Mouse (Mus musculus): Measurements from ENCODE around the gene Rnf220. TPM values are rescaled to one million over a fixed set of nuclear protein-coding genes. Genes with fewer than 3 reads are reported as not detected.

Rnf220 gene
- total RNA-seq, 2 experiments from 2014 or later: 169 to 188 TPM

DNA sequence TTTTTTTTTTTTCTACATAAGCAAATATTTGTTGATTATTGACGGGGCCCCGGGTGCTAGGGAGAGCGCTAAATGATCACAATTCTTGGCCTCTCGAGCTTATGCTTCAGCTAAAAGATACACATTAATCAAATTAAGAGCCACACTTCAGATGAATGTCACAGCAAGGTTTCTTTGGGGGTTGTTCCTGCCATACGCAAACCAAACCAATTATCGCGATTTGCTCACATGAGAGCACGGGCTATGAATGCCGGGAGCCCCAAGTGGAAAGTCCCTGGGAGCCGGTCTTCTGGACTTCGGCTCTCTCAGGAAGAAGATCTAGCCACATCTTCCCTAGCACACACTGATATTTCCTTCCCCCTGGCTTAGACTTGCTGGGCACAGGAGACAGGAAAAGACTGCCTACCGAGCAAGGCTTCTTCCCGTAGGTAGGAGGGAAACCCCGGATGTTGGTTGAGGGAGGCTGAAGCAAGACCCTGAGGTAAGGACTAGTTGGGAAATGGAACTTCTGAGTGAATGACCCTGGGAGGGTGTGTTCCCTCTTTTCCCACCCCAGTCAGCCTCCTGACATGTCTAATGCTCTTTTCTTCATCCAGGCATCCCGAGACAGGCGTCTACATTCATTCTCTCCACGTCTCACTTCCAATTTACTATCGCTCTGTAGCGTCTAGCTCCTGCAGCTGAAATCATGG lies 51.2 kb downstream of the Rnf220 start:
- no peak for DNase-seq (ENCODE audit: extremely low spot score in 1 of 2, low spot score in 1 of 2)

DNA sequence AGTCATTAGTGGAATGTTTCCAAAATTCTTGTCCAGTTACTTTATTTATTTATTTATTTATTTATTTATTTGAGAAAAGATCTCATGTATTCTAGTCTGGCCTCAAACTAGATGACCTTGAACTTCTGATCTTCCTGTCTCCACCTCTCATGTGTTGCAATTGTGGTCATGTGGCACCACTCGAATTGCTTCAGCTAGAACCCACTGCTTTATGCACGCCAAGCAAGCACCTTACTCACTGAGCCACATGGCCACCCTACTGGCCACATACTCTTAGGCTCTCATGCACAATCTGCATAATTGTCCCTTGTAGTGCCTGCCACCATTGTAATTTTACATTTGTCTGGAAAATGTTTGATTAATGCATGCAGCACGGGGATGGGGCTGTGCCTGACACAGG lies 57.9 kb downstream of the Rnf220 start:
- DNase-seq (ENCODE audit: extremely low spot score in 1 of 2, low spot score in 1 of 2): no peak

DNA sequence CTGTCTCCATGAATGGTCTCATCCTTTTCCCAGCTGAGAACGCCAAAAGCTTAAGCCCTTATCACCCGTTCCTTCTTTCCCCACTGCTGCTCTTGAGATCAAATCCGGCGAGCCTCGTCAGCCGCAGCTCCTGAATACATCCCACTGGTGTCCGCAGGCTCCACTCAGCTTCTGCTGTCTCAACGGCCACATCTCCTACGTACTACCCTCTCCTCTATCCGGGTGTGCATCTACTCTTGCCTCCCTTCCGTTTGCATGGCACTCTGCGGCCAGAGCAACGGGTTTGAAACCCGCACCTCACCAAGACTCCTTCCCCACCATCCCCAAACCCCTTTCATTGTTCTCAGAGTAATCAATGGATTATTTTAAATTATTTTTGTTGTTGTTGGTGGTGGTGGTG lies 58.8 kb downstream of the Rnf220 start:
- no peak for DNase-seq (ENCODE audit: extremely low spot score in 1 of 2, low spot score in 1 of 2)

DNA sequence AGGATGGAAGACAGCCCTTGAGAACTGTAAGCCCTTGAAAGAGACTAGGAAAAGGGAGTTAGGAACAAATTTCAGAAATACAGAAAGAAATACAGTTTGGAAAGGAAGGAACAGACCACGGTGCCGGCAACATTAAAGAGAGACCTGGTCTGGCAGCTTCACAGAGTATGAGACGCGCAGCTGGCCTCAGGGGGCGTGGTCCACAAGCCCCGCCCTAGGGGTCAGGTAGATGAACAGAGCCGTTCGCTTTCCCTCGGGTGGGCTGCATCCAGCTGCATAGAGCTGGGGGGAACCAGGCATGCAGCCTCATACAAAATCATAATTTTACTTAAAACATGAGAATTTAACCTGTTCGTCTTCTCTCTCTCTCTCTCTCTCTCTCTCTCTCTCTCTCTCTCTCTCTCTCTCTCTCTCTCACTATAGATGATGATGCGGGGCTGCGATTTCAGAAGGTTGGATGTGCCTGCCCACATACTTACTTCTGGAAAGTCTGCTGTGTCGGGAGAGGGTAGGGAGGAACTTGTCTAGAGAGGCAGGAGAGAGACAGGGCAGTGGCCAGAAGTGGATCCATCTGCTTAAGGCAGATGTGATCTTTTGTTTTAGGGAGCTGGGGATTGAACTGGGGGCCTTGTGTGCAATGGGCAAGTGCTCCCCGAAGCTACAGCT lies 59.7 kb downstream of the Rnf220 start:
- DNase-seq (ENCODE audit: extremely low spot score in 1 of 2, low spot score in 1 of 2): no peak

DNA sequence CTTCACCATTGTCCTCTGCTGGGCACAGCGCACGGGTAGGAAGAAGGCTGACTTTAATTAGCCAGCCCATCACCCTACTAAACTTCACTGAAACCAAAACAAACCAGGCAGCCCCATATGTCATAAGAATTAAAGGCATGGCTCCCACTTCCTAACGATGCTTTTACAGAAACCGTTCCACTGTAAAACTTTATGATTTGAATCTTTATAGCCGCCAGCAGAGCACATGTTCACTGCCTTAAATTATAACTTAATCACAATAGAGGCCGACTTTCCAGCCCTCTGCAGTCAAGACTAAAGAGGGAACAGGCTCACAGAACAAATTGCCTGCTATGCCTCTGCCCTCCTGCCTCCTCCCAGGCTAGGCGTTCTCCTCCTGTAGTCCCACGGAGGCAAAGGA lies 62.5 kb downstream of the Rnf220 start:
- DNase-seq (ENCODE audit: extremely low spot score in 1 of 2, low spot score in 1 of 2): no peak

DNA sequence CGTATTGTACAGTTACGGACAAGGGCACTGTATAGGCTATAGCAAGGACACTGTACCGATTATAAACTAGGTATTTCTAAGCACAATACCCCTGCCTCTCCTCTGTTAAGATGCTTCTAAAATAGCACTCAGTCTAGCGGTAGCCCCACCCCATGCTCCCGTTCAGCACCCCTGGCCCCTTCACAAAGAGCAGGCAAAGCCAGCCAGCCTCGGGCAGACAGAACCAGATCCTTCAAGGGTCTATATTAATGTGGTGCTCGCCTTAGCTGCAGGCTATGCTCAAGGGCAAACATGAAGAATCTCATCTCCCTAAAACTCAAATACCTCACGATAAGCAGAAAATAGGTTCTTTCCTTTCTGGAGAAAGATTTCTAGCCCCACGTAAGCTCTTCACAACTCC lies 67.2 kb downstream of the Rnf220 start:
- no peak for DNase-seq (ENCODE audit: extremely low spot score in 1 of 2, low spot score in 1 of 2)

DNA sequence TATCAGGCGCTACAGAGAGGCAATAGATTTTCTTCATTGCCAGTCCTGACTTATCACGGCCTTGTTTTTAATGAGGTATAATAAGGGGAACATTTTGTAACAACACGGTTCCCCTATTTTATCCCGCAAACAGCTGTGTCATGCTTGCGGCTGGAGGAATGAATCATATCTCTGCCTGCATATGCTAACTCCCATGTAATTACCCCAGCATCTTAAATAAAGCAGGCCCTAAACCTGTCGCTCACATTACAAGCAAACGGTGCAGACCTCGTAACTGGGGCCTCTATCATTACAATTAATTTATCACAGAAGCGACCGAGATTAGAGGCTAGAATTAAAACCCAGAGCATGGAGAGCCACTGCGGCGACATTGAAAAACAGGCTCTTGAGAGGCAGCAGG lies 69.3 kb downstream of the Rnf220 start:
- no peak for DNase-seq (ENCODE audit: extremely low spot score in 1 of 2, low spot score in 1 of 2)

DNA sequence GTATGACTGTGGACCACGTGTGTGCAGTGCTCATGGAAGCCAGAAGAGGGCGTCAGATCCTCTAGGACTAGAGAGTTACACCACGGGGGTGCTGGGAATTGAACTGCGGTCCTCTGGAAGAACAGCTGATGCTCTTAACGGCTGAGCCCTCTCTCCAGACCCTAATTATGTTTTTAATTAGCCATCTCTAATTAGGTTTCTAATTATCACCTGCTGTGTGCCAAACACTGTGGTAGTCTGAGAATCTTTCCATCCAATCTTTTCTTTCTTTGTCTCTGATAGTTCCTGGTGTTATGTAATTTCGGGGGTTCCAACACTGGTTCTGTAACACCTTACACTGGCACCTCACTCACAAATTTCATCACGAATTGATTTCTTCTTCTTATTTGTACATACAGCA lies 75.8 kb downstream of the Rnf220 start:
- no peak for DNase-seq (ENCODE audit: extremely low spot score in 1 of 2, low spot score in 1 of 2)

DNA sequence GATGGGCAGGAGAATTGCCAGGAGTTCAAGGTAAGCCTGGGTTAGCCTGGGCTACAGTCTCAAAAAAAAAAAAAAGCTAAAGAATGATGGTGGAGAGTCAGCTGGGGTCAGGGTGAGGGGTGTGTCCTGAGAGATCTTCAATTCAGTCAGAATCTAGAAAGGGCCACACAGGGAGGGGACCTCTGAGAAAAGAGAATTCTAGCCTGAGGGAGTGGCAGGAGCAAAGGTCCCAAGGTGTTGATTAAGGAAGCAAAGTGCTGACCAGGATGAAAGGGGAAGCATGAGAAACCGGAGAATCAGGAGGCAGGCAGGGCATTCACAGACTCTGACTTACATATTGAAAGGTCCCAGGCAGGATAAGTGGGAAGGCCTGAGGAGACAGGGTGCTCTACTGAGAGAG lies 80.0 kb downstream of the Rnf220 start:
- no peak for DNase-seq (ENCODE audit: extremely low spot score in 1 of 2, low spot score in 1 of 2)

DNA sequence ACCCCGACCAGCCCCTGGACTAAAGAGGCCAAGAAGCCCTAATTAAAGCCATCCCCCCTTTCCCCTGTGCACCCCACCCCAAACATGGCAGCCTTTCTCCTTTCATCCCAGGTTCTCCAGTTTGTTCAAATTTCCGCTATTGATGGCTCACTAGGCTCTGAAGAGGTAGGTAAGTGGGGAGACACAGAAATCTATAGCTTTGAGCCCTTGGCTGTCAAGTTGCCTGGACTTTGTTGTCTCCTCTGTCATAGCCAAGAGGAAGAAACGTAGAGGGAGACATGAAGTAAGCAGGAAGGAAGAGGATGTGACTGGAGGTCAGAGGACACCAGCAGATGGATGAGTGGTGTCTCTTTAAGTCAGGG lies 86.8 kb downstream of the Rnf220 start:
- DNase-seq (ENCODE audit: extremely low spot score in 1 of 2, low spot score in 1 of 2): no peak

DNA sequence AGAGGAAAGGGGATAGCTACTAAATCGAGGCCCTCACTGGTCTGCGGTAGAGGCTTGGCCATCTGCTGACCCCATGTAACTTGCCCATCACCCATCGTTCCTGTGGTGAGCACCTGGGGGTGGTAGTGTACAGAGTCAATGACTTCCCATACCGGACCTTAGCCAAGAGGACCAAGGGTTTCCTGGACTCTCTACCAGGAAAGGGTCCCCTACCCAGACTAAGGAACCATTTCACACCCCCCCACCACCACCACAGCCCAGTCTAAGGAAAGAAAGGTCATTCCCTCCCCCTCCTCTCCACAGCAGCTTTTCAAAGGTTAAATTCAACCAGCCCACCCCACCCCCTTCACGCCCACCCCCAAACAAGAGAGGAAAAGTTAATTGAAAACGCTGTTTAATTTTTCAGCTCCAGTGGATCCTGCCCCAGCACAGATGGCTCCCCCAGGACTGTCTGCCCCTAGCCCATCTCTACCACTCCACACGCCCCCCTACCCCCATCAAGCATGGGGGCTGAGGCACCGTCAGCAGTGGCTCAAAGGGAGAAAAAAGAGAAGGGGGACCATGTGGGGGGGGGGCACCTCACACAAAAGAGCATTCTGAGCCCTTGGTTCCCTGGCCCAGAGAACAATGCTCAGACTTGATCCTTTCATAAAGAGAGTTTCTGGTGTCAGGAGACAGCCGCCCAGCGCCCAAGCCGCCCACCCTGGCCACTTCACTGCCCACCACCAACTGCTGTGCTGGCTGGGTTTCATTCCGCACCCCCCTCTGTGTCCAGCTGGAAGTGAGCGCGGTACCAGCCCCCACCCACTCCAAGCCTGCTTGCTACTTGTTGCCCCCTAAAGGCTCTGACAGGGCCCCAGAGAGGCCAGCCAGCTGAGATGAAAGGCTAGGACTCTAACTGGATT lies 87.5 kb downstream of the Rnf220 start:
- DNase-seq (ENCODE audit: extremely low spot score in 1 of 2, low spot score in 1 of 2): no peak

DNA sequence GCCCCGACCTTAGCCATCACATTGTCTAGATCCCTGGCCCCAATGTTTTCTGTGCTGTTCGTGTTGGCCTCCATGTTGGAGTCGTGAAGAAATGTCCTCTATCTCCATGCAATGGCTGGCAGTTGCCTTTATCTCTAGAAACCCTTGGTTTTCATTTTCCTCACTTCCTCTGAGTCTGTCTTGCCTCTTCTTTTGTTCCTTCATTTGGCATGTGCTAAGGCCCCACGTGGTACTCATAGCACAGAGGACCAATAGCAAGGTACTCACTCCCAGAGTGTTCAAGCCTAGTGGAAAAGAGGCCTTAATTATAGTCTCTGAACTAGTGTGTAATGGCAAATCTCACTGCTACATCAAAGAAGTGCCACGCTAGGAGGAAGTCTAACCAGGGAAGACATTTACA lies 88.9 kb downstream of the Rnf220 start:
- DNase-seq (ENCODE audit: extremely low spot score in 1 of 2, low spot score in 1 of 2): no peak

DNA sequence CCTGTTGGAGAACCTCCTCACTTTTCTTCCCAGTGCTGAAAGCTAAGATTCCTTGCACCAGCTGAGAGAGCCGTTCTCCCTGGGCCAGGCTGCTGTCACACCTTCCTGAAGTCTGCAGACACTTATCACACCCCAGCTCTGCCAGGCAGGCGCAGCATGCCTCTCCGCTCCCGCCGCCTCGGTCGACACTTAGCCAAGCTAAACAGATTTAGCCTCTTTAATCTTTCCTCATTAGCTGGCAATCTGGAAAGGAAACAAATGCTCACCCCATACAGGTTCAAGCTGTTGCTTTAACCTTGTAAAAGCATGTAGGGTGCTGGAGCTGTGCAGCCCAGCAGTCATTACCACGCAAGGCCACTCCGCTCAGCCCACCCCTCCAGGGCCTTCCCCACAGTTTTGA lies 90.9 kb downstream of the Rnf220 start:
- DNase-seq (ENCODE audit: extremely low spot score in 1 of 2, low spot score in 1 of 2): no peak

DNA sequence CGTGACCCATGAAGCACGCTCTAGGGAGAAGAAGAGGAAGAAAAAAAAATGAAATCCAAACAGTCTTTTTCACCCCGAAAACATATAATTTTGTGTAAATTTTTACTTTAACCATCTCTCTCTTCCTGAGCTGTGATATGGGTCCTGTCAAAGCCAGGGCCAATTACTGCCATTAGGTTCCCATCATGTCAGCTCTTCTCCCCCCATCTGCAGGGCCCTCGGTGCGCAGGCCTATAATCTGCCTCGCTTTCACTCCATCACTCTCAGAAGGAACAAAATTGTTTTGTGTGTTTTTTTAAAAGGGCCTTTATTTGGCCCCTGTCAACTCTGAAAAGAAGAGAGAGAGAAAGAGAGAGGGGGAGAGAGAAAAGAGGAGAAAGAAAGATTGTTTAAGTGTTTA lies 91.6 kb downstream of the Rnf220 start:
- no peak for DNase-seq (ENCODE audit: extremely low spot score in 1 of 2, low spot score in 1 of 2)

DNA sequence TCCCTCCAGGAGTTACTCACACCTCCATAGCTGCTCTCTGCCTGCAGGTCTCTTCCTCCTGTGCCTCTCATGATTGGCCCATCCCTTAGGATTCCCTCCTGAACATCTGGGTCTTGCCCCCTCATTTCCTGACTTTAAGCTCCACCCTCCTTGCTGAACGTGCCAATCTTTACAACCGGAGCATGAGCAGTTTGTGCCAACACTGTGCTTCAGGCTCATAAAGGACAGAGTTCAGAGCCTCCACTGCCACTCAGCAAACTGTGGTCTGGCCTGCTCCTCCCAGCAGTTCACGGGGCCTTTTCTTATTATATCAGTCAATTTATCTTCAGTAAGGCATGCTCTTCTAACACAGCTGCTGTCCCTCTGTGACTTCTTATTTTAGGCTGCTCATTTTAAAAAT lies 93.4 kb downstream of the Rnf220 start:
- DNase-seq (ENCODE audit: extremely low spot score in 1 of 2, low spot score in 1 of 2): no peak

DNA sequence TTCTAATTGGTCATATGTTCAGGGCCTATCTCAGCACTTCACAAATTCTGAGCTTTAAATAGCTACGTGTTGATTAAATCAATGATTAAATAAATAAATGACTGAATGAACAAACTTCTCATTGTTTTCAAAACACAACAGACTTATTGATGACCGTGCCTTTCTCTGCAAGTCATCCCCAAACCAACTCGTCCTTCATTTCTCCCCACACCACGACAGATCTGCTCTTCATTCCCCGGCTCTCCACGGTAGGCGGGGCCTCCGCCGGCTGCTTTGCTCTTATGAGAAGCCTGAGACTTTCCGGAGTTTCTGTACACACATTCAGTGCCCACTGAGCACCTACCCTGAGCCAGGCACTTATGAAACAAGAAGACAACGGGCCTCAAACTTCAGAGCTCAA lies 99.7 kb downstream of the Rnf220 start:
- DNase-seq (ENCODE audit: extremely low spot score in 1 of 2, low spot score in 1 of 2): no peak

DNA sequence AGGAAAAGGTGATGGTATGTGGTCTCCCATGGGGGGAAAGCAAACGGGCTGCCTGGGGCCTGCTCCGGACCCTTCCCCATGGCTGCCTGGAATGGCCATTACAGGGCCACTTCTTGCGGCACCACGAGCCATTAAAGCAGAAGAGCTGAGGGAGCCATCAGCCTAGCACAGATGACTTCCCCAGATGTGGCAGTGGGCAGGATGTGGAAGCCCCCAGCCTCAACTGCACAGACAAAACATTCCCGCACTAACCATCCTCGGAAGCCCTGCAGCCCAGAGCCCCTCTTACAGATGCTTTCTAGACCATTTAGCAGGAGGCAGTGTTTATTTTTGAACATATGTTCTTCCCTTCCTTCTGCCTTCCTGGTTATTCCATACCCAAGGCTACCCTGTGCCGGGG lies 103.8 kb downstream of the Rnf220 start:
- DNase-seq (ENCODE audit: extremely low spot score in 1 of 2, low spot score in 1 of 2): no peak

DNA sequence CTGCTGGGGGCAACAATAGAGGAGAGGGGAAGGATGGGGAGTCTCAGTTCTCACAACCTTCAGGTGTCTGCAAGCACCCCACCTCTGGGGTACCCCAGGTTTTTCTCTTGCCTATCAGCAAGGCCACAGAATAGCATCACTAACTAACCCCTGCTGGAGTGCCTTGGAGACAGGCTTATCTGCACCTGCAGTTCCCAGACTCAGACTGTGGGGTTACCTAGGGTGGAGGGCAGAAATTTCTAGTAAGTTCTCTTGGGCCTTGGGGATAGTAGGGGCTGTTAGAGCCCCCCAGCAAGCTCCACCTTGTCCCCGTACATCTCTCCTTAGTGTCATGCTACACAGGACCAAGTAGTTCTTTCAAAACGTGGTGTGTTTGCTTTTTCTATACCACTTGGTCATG lies 104.5 kb downstream of the Rnf220 start:
- no peak for DNase-seq (ENCODE audit: extremely low spot score in 1 of 2, low spot score in 1 of 2)

DNA sequence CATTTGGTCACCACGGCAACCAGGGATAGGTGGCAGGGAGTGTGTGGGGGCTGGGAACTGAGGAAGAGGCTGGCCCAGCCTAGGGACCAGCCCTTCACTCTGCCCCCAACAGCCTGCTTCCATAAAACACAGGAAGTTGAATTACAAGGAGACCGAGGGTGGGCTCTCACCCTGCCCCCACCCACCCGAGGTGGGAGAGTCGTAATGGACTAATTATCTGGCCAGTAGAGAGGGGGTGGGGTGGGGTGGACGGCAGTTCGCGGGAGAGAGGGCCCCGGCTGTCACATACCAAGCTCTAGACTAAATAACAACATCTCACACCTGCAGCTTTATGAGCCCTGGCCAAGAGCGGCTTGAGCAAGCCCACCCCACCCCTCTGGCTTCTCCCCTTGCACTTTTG lies 104.9 kb downstream of the Rnf220 start:
- no peak for DNase-seq (ENCODE audit: extremely low spot score in 1 of 2, low spot score in 1 of 2)

DNA sequence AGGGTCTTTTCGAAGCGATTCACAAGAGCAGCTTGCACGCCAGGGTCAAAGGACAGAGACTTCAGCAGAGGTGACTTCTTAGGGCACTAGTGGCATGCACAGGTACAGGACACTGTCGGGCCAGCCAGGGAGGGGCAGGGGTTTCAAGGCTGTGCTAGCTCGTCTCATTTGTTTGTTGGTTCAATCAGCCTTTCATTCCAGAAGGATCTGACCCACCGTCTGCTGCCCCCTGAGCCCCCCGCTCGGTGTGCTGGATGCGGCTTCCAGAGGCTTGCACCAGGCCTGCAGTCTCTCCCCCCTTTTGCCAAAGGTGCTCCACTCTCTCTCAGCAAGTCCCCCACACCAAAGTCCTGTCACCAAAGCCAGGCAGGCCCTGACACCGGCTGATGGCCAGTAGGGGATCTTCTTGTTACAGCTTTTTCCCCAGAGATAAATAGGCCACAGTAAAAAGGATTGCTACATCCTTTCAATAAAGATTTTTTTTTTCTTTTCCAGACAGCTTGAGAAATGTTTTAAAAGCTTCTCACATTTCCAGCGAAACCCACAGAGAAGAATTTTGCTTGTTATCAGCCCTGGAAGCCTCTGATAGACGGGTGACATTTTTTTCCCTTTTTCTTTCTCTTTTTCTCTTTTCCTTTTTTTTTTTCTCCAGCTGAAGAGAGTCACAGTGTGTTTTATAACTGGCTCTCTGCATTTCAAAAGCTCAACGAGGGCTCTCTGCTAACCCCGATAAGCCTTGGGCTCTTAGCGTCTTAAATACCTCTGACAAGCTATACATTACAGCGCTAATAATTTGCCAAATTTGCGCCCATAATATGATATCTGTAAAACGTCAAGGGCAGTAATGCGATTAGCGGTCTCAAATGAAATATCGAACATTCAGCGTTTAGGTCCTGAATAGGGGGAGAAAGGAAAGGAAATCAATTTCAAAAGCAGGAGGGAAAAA lies 105.7 kb downstream of the Rnf220 start:
- DNase-seq (ENCODE audit: extremely low spot score in 1 of 2, low spot score in 1 of 2): no peak

All from layer of hippocampus, postnatal 25 days (tissue).